Mouse (Mus musculus): ENCODE results near the gene Top1. TPM values are rescaled to one million over a fixed set of nuclear protein-coding genes. Genes with fewer than 3 reads are reported as not detected.

The Top1 gene
- total RNA-seq, 1 experiment from 2014 or later: 89.8 TPM

Small RNA genes within 50 kb of the gene (microRNA-seq; reads per million reads assigned to microRNA genes)
- gene Gm23968: 0 reads per million in 2 experiments

Other genes with a start within 250 kb of the Top1 start
- gene Plcg1, start 85.4 kb downstream of the Top1 start, total RNA-seq (2021): 63.3 and 90.9 TPM in 2 replicates
- 85.1 and 147 TPM in 2 replicates for gene Zhx3, start 227.1 kb downstream of the Top1 start, total RNA-seq (2021)
- 55.3 and 91.2 TPM in 2 replicates for gene Lpin3, start 234.8 kb downstream of the Top1 start, total RNA-seq (2021)

Data from adrenal gland, postnatal 25 days (tissue).